Mouse (Mus musculus) stomach, embryonic 15.5 days (tissue): ENCODE data around the gene Trappc3. TPM values are rescaled to one million over a fixed set of nuclear protein-coding genes. Genes with fewer than 3 reads are reported as not detected.

ENCODE experiments used
- ATAC-seq: fragments of 200-750 bp; cut with Nextera tagmentation; 2 replicates; pipeline ENCODE4 v1.8.0; 2017; ENCODE audit warnings: low read depth, moderate number of reproducible peaks, moderate TSS enrichment; ENCODE audit not compliant: insufficient read depth, low FRiP score
- H3K27ac ChIP-seq: fragments of 300-500 bp; sonication (generic); 2 replicates; pipeline ENCODE4 v1.5.1; 2015; ENCODE audit warnings: mild to moderate bottlenecking, inconsistent platforms
- H3K27me3 ChIP-seq: fragments of 300-500 bp; sonication (generic); replicated peaks from 2 replicates; pipeline ENCODE4 v1.6.1; 2015; ENCODE audit warnings: inconsistent platforms
- H3K36me3 ChIP-seq: fragments of 300-500 bp; sonication (generic); 2 replicates; pipeline ENCODE4 v1.6.1; 2015; ENCODE audit warnings: inconsistent platforms
- H3K4me1 ChIP-seq: fragments of 300-500 bp; sonication (generic); 2 replicates; pipeline ENCODE4 v1.6.1; 2015; ENCODE audit warnings: inconsistent platforms
- H3K4me2 ChIP-seq: fragments of 300-500 bp; sonication (generic); 2 replicates; pipeline ENCODE4 v1.6.1; 2015; ENCODE audit warnings: mild to moderate bottlenecking, inconsistent platforms
- H3K4me3 ChIP-seq: fragments of 300-500 bp; sonication (generic); replicated peaks from 2 replicates; pipeline ENCODE4 v1.5.1; 2015; ENCODE audit warnings: inconsistent platforms
- H3K9ac ChIP-seq: fragments of 300-500 bp; sonication (generic); 2 replicates; pipeline ENCODE4 v1.6.1; 2015; ENCODE audit warnings: inconsistent platforms
- H3K9me3 ChIP-seq: fragments of 300-500 bp; sonication (generic); 2 replicates; pipeline ENCODE4 v1.6.1; 2016; ENCODE audit warnings: inconsistent platforms
- WGBS: fragments of 180-500 bp; shearing (Covaris S2); methylation state at CpG from one replicate; pipeline ENCODE4 v1.1.7; 2015; 5-methylcytosine and 5-hydroxymethylcytosine counted together
- polyA plus RNA-seq: library from polyadenylated mRNA; unstranded; fragments of >200 nt; fragmentation: Nextera tagmentation; extraction: Ambion mirVana; gene quantifications from 2 replicates; pipeline ENCODE4 v1.2.1, GENCODE M21; 2015

Gene Trappc3
- polyA plus RNA-seq, 1 experiment from 2014 or later: 91.7 TPM

- H3K4me3 ChIP-seq: no peak overlapping the region
- H3K4me2 ChIP-seq: peak overlapping the region; percentile 47
- peaks cover 47% of the 10 kb centered on the region for H3K4me1 ChIP-seq
- peak overlapping the region; percentile 95 for H3K27ac ChIP-seq
- no peak overlapping the region for H3K9ac ChIP-seq
- no peaks in the 10 kb centered on the region for H3K36me3 ChIP-seq
- ATAC-seq: no peak
- no peaks in the 10 kb centered on the region for H3K27me3 ChIP-seq
- no peaks in the 10 kb centered on the region for H3K9me3 ChIP-seq
- WGBS: 69% methylated on average over 6 of the region's 6 CpGs
Measured at GRCm38 (mm10) chr4:126261266-126261665, 859 bp upstream of the Trappc3 start.

- no peaks in the 10 kb centered on the region for H3K9me3 ChIP-seq
- H3K4me1 ChIP-seq: peaks cover 47% of the 10 kb centered on the region
- H3K27me3 ChIP-seq: no peaks in the 10 kb centered on the region
- H3K27ac ChIP-seq: peak overlapping the region; percentile 95; the same call in 1 of the 2 replicates
- no peaks in the 10 kb centered on the region for H3K36me3 ChIP-seq
- H3K9ac ChIP-seq: no peak overlapping the region
- no peak for ATAC-seq
- WGBS: 45% methylated on average over 7 of the region's 7 CpGs
- peak overlapping the region; percentile 77; the same call in 1 of the 2 replicates for H3K4me3 ChIP-seq
- H3K4me2 ChIP-seq: peak overlapping the region; percentile 21; the same call in 1 of the 2 replicates
Measured at GRCm38 (mm10) chr4:126261675-126262074, 450 bp upstream of the Trappc3 start.

- Histone ChIP-seq H3K4me3 (no peak overlapping the region), H3K27me3 (no peaks in the 10 kb centered on the region), H3K36me3 (peaks cover 16% of the 10 kb centered on the region), H3K9me3 (no peaks in the 10 kb centered on the region), H3K4me1 (no peaks in the 10 kb centered on the region), H3K9ac (no peak overlapping the region), H3K4me2 (no peak overlapping the region), H3K27ac (no peak overlapping the region)
- WGBS: 70% methylated on average over 3 of the region's 3 CpGs
- ATAC-seq: no peak
Measured at GRCm38 (mm10) chr4:126269292-126269691, 7.2 kb downstream of the Trappc3 start.

GRCm38 (mm10) chr4:126273753-126274152 is 11.6 kb downstream of the Trappc3 start:
- H3K27ac ChIP-seq: no peak overlapping the region
- no peak overlapping the region for H3K9ac ChIP-seq
- 77% methylated on average over 13 of the region's 13 CpGs for WGBS
- no peak for ATAC-seq
- H3K4me3 ChIP-seq: no peak overlapping the region
- no peak overlapping the region for H3K4me2 ChIP-seq
- peaks cover 16% of the 10 kb centered on the region for H3K36me3 ChIP-seq
- no peaks in the 10 kb centered on the region for H3K9me3 ChIP-seq
- no peaks in the 10 kb centered on the region for H3K27me3 ChIP-seq
- peaks cover 6% of the 10 kb centered on the region; the same call in 1 of the 2 replicates for H3K4me1 ChIP-seq

- Histone ChIP-seq H3K9me3 (no peaks in the 10 kb centered on the region), H3K4me1 (peaks cover 6% of the 10 kb centered on the region; the same call in 1 of the 2 replicates), H3K27me3 (no peaks in the 10 kb centered on the region), H3K4me2 (no peak overlapping the region), H3K9ac (no peak overlapping the region), H3K36me3 (peaks cover 16% of the 10 kb centered on the region), H3K4me3 (no peak overlapping the region), H3K27ac (no peak overlapping the region)
- no peak for ATAC-seq
- WGBS: 90% methylated on average over 4 of the region's 4 CpGs
Measured at GRCm38 (mm10) chr4:126275081-126275480, 13.0 kb downstream of the Trappc3 start.

- Histone ChIP-seq H3K4me2 (no peak overlapping the region), H3K9ac (no peak overlapping the region), H3K4me1 (peaks cover 6% of the 10 kb centered on the region; the same call in 1 of the 2 replicates), H3K36me3 (peaks cover 16% of the 10 kb centered on the region), H3K27me3 (no peaks in the 10 kb centered on the region), H3K4me3 (no peak overlapping the region), H3K9me3 (no peaks in the 10 kb centered on the region), H3K27ac (no peak overlapping the region)
- peak; percentile 14; the same call in 1 of the 2 replicates for ATAC-seq
- 75% methylated on average over 13 of the region's 13 CpGs for WGBS
Measured at GRCm38 (mm10) chr4:126275681-126276131, 13.6 kb downstream of the Trappc3 start.

GRCm38 (mm10) chr4:126277906-126278564 is 15.9 kb downstream of the Trappc3 start:
- peaks cover 11% of the 10 kb centered on the region for H3K36me3 ChIP-seq
- ATAC-seq: no peak
- H3K4me1 ChIP-seq: peaks cover 6% of the 10 kb centered on the region; the same call in 1 of the 2 replicates
- WGBS: 9% methylated on average over 13 of the region's 13 CpGs
- no peaks in the 10 kb centered on the region for H3K27me3 ChIP-seq
- H3K9me3 ChIP-seq: no peaks in the 10 kb centered on the region
- no peak overlapping the region for H3K9ac ChIP-seq
- H3K4me2 ChIP-seq: peak overlapping the region; percentile 40
- no peak overlapping the region for H3K4me3 ChIP-seq
- no peak overlapping the region for H3K27ac ChIP-seq

- no peak for ATAC-seq
- Histone ChIP-seq H3K27ac (no peak overlapping the region), H3K36me3 (peaks cover 7% of the 10 kb centered on the region), H3K4me1 (peaks cover 6% of the 10 kb centered on the region; the same call in 1 of the 2 replicates), H3K4me2 (no peak overlapping the region), H3K9me3 (no peaks in the 10 kb centered on the region), H3K27me3 (0 out of 2 replicates have a peak, but pooled peaks cover 4% of the 10 kb centered on the region), H3K9ac (no peak overlapping the region), H3K4me3 (no peak overlapping the region)
- 39% methylated on average over 9 of the region's 9 CpGs for WGBS
Measured at GRCm38 (mm10) chr4:126278565-126278915, 16.4 kb downstream of the Trappc3 start.

- Histone ChIP-seq H3K4me2 (no peak overlapping the region), H3K4me3 (no peak overlapping the region), H3K27ac (no peak overlapping the region), H3K9ac (no peak overlapping the region), H3K27me3 (0 out of 2 replicates have a peak, but pooled peaks cover 6% of the 10 kb centered on the region), H3K9me3 (no peaks in the 10 kb centered on the region), H3K36me3 (peaks cover 3% of the 10 kb centered on the region), H3K4me1 (peaks cover 6% of the 10 kb centered on the region; the same call in 1 of the 2 replicates)
- no peak for ATAC-seq
- WGBS: 66% methylated on average over 9 of the region's 9 CpGs
Measured at GRCm38 (mm10) chr4:126278961-126279360, 16.8 kb downstream of the Trappc3 start.

- Histone ChIP-seq H3K4me2 (no peak overlapping the region), H3K36me3 (no peaks in the 10 kb centered on the region), H3K9me3 (no peaks in the 10 kb centered on the region), H3K9ac (no peak overlapping the region), H3K4me1 (peaks cover 12% of the 10 kb centered on the region), H3K27me3 (peaks cover 17% of the 10 kb centered on the region), H3K27ac (no peak overlapping the region), H3K4me3 (no peak overlapping the region)
- no peak for ATAC-seq
- WGBS: 67% methylated on average over 9 of the region's 9 CpGs
Measured at GRCm38 (mm10) chr4:126281706-126282105, 19.6 kb downstream of the Trappc3 start.

GRCm38 (mm10) chr4:126283582-126283981 is 21.5 kb downstream of the Trappc3 start:
- H3K9ac ChIP-seq: no peak overlapping the region
- no peak for ATAC-seq
- no peak overlapping the region for H3K4me3 ChIP-seq
- H3K27ac ChIP-seq: no peak overlapping the region
- no peaks in the 10 kb centered on the region for H3K9me3 ChIP-seq
- peaks cover 12% of the 10 kb centered on the region for H3K4me1 ChIP-seq
- H3K4me2 ChIP-seq: no peak overlapping the region
- H3K27me3 ChIP-seq: peaks cover 29% of the 10 kb centered on the region
- no peaks in the 10 kb centered on the region for H3K36me3 ChIP-seq
- 84% methylated on average over 8 of the region's 8 CpGs for WGBS

- Histone ChIP-seq H3K9ac (peak within 1 kb of the TSS; percentile 60), H3K9me3 (no peaks in the 10 kb centered on the region), H3K27me3 (peaks cover 33% of the 10 kb centered on the region), H3K36me3 (no peaks in the 10 kb centered on the region), H3K4me3 (peak within 1 kb of the TSS; percentile 54), H3K27ac (peak within 1 kb of the TSS; percentile 63; the same call in 1 of the 2 replicates), H3K4me2 (peak within 1 kb of the TSS; percentile 84), H3K4me1 (peaks cover 12% of the 10 kb centered on the region)
- ATAC-seq: no peak; the same call in 1 of the 2 replicates
- 2% methylated on average over 38 of the region's 42 CpGs for WGBS
Measured at GRCm38 (mm10) chr4:126286492-126286891, 24.4 kb downstream of the Trappc3 start, which contains the start of gene Col8a2. Col8a2 (plus strand) TSS chr4:126286793.
